ENCODE assay signal across 34 mouse cellular contexts in the genomic region with DNA sequence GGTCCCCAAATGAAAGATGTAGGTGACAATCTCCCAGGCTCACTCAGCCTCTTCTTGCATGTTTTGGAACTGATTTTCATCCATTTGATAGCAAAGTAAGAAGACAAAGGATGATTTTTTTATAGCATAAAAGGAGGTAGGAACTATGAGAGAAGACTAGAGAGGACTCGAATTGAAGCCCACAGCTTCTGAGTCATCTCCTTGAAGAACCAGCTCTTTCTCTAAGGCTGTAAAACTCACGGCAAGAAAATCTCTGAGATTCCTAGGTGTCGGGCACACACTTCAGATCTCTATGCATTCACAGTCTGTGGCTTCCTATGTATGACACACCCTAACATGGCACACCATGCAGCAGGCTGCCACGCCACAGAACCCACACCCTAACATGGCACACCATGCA. TPM values are rescaled to one million over a fixed set of nuclear protein-coding genes. Genes with fewer than 3 reads are reported as not detected.
DNase-seq lines count a peak whose midpoint lies in the region; ATAC-seq and TF ChIP-seq lines count a peak whose summit lies in the region.
"Had no signal": no experiment of that assay in that cellular context is flagged by ENCODE, and none has a peak within 500 bp of the region (broad histone marks: within the 10 kb centered on the region; RNA-seq: fewer than 3 reads in every experiment).

No protein-coding gene starts in this region.

- no peak overlapping the region for H3K4me3 ChIP-seq in thymus, adult 2 months (ENCODE audit: control insufficient read depth, insufficient read depth, low read length)
- H3K4me3 ChIP-seq: embryonic facial prominence, embryonic 10.5 days; embryonic facial prominence, embryonic 13.5 days; erythroblast, embryonic 14.5 days; forebrain, embryonic 12.5 days; forebrain, embryonic 15.5 days; gastrocnemius, adult 2 months; heart, embryonic 12.5 days; heart, embryonic 15.5 days; hindbrain, embryonic 10.5 days; hindbrain, embryonic 13.5 days had no signal

- 46% methylated on average over 4 of the region's 4 CpGs for WGBS in thymus, adult 2 months

- TF ChIP-seq POLR2A in thymus, adult 2 months (IDR thresholded peaks at IDR 0.05; ENCODE audit: control insufficient read depth, extremely low read depth, insufficient read depth, low read length, poor library complexity) = no peak

- TF ChIP-seq CTCF in thymus, adult 2 months (IDR thresholded peaks at IDR 0.05; ENCODE audit: borderline replicate concordance, control insufficient read depth, extremely low read depth, insufficient read depth, low read length, poor library complexity) = no peak

- DNase-seq in frontal cortex, postnatal 36 days (ENCODE audit: low spot score in 2 of 2) = no peak
- DNase-seq in testis, postnatal 10 days (ENCODE audit: low spot score) = peak; percentile 26
- no peak for DNase-seq in testis, postnatal 14 days (ENCODE audit: low spot score)
- DNase-seq in T-cell, adult 2 months (ENCODE audit: low spot score) = peak; percentile 23
- peak; percentile 19 for DNase-seq in naive thymus-derived CD4-positive, alpha-beta T cell, adult 2 months (ENCODE audit: low read depth)
- DNase-seq in thymus, adult 2 months = no peak
- DNase-seq: adrenal gland, adult 2 months; adrenal gland, postnatal 14 days; B cell, adult 2 months; cerebellum, adult 11-12 months; cerebellum, adult 8-10 months; cerebellum, postnatal 10 days; cerebellum, postnatal 36 days; embryo, embryonic 11 days; gastrocnemius, adult 2 months; gastrocnemius, postnatal 14 days; heart, postnatal 10 days; heart, postnatal 36 days had no signal

- no peaks in the 10 kb centered on the region for H3K36me3 ChIP-seq in thymus, adult 2 months (ENCODE audit: control insufficient read depth, insufficient read depth, low read length)
- H3K36me3 ChIP-seq: forebrain, embryonic 12.5 days; forebrain, embryonic 15.5 days; G1E; heart, embryonic 12.5 days; heart, embryonic 15.5 days; hindbrain, embryonic 10.5 days; hindbrain, embryonic 13.5 days had no signal

- ATAC-seq in frontal cortex, adult (ENCODE audit: low TSS enrichment) = peak; percentile 90
- ATAC-seq: forebrain, embryonic 15.5 days; hindbrain, embryonic 16.5 days; inflammation-experienced regulatory T-cells, adult 6 months; intestine, embryonic 16.5 days; Patski had no signal

- H3K27me3 ChIP-seq in thymus, adult 2 months (ENCODE audit: control insufficient read depth, insufficient read depth, low read length) = no peaks in the 10 kb centered on the region
- H3K27me3 ChIP-seq: CH12.LX; embryonic facial prominence, embryonic 13.5 days; forebrain, embryonic 12.5 days; forebrain, embryonic 15.5 days; heart, embryonic 12.5 days; heart, embryonic 15.5 days; hindbrain, embryonic 13.5 days; Patski had no signal

- peaks cover 28% of the 10 kb centered on the region for H3K4me1 ChIP-seq in thymus, adult 2 months (replicated peaks; ENCODE audit: control insufficient read depth, insufficient read depth, low read length)
- H3K4me1 ChIP-seq: embryonic facial prominence, embryonic 13.5 days; forebrain, embryonic 12.5 days; forebrain, embryonic 15.5 days; heart, embryonic 12.5 days; heart, embryonic 15.5 days; hindbrain, embryonic 10.5 days; hindbrain, embryonic 13.5 days had no signal

- no peak overlapping the region for H3K27ac ChIP-seq in thymus, adult 2 months (ENCODE audit: control insufficient read depth, insufficient read depth, low read length)
- H3K27ac ChIP-seq: embryonic facial prominence, embryonic 10.5 days; embryonic facial prominence, embryonic 13.5 days; forebrain, embryonic 12.5 days; forebrain, embryonic 15.5 days; gastrocnemius, adult 2 months; heart, embryonic 15.5 days; hindbrain, embryonic 10.5 days; hindbrain, embryonic 13.5 days had no signal

RNA-seq across cellular contexts. Expression of gene Tram2, which starts 50.0 kb away (rescaled TPM):
- 9.2 and 10.2 TPM in 2 replicates for polyA plus RNA-seq in thymus, adult 2 months (2012; rRNA removed)
- polyA plus RNA-seq: erythroblast, embryonic 14.5 days had no signal

Comparison
In these comparisons a context has a peak if more than half of its experiments do, and no peak if none do; other contexts are left out.
1. DNase-seq: peak in testis, postnatal 10 days (single experiment), T-cell, adult 2 months (single experiment) and naive thymus-derived CD4-positive, alpha-beta T cell, adult 2 months (single experiment); none in frontal cortex, postnatal 36 days (0 of 2), testis, postnatal 14 days (single experiment) and thymus, adult 2 months (single experiment).